Mouse (Mus musculus) liver, adult 2 months (tissue): ENCODE data around the gene Kdr.

Experiments
- CTCF ChIP-seq: fragments of 200-500 bp; IDR thresholded peaks from 2 replicates; pipeline ENCODE4 v1.5.1; 2011; ENCODE audit warnings: low read depth, low read length, control low read depth
- POLR2A ChIP-seq: fragments of 200-500 bp; IDR thresholded peaks from 2 replicates; pipeline ENCODE4 v1.6.1; 2011; ENCODE audit warnings: low read length, control low read depth; ENCODE audit not compliant: insufficient read depth; ENCODE audit errors: extremely low read depth

- no peak for TF ChIP-seq CTCF
- no peak for TF ChIP-seq POLR2A
These were observed 9.3 kb upstream of the Kdr start for GRCm38 (mm10) chr5:75987530-75987929.
